Mouse (Mus musculus) bone marrow macrophage, adult 2 months (primary cell): Measurements from ENCODE around the gene Fam49a.
"Not testable (repeated sequence)": the region's sequence is repeated elsewhere in the genome, so short reads cannot be mapped to it uniquely, and the experiment has no call there.

ENCODE experiments used
- CTCF ChIP-seq: IDR thresholded peaks from 2 replicates; pipeline ENCODE4 v1.5.1; 2012; ENCODE audit warnings: low read depth, mild to moderate bottlenecking, low read length, moderate library complexity
- POLR2A ChIP-seq: IDR thresholded peaks from 2 replicates; pipeline ENCODE4 v1.6.1; 2012; ENCODE audit warnings: mild to moderate bottlenecking, low read depth, low read length, borderline replicate concordance

DNA sequence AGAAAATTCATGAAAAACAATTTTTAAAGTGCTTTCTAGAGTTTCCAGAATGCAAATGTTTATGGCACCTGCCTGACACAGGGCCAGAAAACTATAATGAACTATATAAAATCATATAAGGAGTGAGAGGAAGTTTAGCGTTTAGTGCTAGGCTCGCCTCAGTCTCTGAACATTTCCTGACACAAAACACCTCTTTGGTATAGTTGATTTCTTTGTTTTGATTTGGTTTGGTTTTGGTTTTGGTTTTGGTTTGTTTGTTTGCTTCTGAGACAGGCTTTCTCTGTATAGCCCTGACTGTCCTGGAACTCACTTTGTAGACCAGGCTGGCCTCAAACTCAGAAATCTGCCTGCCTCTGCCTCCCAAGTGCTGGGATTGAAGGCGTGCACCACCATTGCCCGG is 14.9 kb upstream of the Fam49a start:
- not testable (repeated sequence) for TF ChIP-seq CTCF, POLR2A
